Mouse (Mus musculus): Measurements from ENCODE around the gene Exosc3. TPM values are rescaled to one million over a fixed set of nuclear protein-coding genes. Genes with fewer than 3 reads are reported as not detected.

Gene Exosc3
- total RNA-seq, 4 experiments from 2014 or later = 11.4 to 17.6 (median 15.0) TPM

DNA sequence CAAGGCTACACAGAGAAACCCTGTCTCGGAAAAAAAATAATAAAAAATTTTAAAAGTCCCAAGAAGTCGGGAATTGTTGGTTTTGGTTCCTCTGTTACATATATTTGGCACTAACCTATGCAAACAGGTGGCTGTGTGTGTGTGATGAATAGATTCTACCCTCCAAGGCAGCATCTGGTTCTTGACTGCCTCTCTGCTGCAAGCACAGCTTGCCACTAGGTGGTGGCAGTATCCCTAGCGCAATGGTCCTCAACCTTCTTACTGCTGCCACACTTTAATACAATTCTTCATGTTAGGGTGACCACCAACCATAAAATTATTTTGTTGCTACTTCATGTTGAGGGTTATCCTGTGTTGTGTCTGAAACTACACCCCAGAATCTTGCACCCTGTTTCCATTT lies 56.2 kb downstream of the Exosc3 start:
- no peak for DNase-seq (ENCODE audit: low spot score in 2 of 2)

DNA sequence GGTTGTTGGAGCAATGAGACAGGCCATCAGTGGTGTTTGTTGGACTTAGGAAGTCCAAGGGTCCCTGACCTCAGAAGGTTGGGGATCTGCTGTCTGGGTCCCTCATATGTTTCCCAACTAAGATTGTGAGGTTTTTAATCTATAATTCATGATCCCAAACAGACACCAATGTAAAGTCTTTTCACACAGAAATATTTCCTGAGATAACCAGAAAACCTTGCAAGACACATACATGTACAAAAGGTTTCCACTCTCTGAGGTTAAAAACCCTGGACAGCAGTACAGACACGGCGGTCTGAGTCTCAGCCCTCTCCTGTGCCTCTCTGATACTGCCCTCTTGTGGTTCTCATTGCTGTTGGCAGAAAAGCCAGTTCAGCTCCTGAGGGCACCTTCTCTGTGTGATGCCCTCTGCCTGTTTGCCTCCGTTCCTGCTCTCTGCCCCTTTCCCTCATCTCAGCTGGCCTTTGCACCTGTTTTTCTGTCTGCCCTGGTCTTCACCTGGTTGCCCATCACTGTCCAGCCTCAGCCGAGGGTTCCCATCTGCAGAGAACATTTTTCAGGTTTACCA lies 62.5 kb downstream of the Exosc3 start:
- peak in 1 of 2 experiments; percentile 50 for DNase-seq (ENCODE audit: low spot score in 2 of 2)

DNA sequence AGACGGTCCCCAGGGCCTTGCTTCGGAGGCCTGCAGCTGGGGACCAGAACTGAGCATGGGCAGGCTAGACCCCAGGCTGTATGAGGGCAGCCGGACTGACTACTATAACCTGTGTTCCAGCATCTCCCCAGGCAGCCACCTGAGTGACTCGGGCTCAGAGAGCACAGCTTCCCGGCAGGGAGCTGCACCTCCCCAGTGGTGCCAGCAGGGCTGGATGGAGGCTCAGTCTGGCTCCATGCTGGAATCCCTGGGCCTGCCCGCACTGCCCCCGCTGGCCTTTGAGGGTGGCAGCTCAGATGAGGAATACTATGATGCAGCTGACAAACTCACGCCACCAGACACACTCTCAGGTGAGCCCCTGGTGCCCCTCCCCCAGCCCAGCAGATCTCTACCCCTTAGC lies 63.2 kb downstream of the Exosc3 start:
- no peak for DNase-seq (ENCODE audit: low spot score in 2 of 2)

DNA sequence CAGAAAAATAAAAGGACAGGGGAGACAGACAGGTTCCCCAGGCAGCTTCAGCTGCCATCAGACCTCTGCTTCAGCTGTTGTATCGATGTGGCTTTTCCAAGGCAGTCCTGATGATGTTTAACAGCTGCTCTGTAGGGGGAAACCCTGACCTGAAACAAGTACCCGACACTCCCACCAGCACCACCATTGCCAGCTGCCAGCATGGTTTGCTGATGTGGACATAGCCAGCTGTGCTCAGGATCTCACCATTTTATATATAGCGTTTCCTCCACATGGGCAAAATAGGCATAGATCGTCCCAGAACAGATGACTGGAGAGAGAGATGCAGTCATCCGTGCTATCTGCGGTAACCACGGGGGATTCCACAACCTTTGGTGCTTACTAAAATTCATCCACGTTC lies 66.8 kb downstream of the Exosc3 start:
- DNase-seq (ENCODE audit: low spot score in 2 of 2) = no peak

DNA sequence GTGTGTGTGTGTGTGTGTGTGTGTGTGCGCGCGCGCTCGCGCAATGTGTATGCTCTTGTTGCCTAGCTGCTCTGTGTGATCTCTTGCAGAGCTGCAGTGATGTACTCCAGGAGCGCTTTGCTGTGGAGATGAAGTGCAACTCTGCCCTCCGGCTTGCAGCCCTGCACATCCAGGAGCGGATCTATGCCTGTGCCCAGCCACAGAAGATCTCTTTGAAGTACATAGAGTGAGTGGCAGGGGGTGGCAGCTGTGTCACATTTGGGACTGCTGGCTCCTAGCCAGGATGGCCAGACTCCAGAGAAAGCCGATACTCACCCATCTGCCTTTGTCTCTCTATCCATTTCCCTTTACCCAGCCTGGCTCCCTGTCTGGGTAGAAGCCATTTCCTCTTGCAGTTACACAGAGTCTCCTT lies 71.5 kb downstream of the Exosc3 start:
- peak; percentile 56 to 71 for DNase-seq (ENCODE audit: low spot score in 2 of 2)

DNA sequence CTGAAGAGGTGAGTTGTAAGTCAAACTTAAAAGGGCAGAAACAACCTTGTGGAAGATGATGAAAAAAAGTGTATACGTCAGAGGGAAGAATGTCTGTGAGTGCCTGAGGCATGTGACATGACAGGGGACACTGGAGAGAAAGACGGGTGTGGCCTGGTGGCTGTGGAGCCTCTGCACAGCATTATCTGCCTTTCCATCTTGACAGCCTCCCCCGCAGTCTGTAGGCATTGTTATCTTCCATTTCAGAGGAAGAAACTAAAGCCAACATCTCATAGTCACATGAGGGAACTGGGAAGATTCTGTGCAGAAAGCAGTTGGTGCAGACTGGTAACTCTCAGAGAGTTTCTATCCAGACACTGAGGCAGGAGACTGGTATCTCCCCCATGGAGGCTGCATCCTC lies 74.6 kb downstream of the Exosc3 start:
- DNase-seq (ENCODE audit: low spot score in 2 of 2) = no peak

Other genes starting within 250 kb of the Exosc3 start
- gene Tomm5, start 234.6 kb downstream of the Exosc3 start, total RNA-seq (2022) = 10 to 100 TPM; 56.8 to 69.2 (median 64.7) TPM
- 10 to 100 TPM; 10.0 to 14.9 (median 12.5) TPM for gene Frmpd1, start 157.9 kb downstream of the Exosc3 start, total RNA-seq (2022)
- 10 to 100 TPM; 10.5 to 19.0 (median 17.0) TPM for gene Trmt10b, start 45.6 kb downstream of the Exosc3 start, total RNA-seq (2022)
- gene Dcaf10, start 631 bp downstream of the Exosc3 start, total RNA-seq (2022) = 10 to 100 TPM; 14.9 to 16.7 (median 15.7) TPM
- 100 to 1,000 TPM; 103 to 145 (median 128) TPM for gene Slc25a51, start 66.0 kb upstream of the Exosc3 start, total RNA-seq (2022)
- gene Shb, start 189.7 kb upstream of the Exosc3 start, total RNA-seq (2022) = 10 to 100 TPM; 13.1 to 18.1 (median 14.1) TPM

All from layer of hippocampus, adult 8-10 months (tissue).